Mouse (Mus musculus): Measurements from ENCODE around the gene Arhgap28. TPM values are rescaled to one million over a fixed set of nuclear protein-coding genes. Genes with fewer than 3 reads are reported as not detected.

The Arhgap28 gene
- polyA plus RNA-seq, 1 experiment, result 0.95 TPM

DNA sequence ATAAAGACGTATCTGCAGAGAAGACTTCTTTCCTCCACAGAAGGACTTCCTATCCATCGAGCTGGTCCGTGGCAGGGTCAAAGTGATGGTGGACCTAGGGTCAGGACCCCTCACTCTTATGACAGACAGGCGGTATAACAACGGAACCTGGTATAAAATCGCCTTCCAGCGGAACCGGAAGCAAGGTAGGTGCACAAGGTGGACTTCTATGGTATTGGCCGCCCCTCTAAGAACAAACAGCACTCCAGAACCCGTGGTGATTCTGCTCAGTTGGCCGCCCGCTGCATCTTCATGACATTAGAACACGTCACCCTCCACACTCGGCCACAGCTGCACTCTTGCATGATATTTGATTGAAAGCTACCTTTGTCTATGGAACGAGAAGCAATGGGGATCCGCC is 194.7 kb downstream of the Arhgap28 start:
- no peak overlapping the region for H3K27ac ChIP-seq (ENCODE audit: control insufficient read depth, insufficient read depth, low read depth, low read length, poor library complexity)
- no peak overlapping the region for H3K4me3 ChIP-seq (replicated peaks; ENCODE audit: control insufficient read depth, low read depth, low read length)
- 86% methylated on average over 16 of the region's 16 CpGs for WGBS
- no peaks in the 10 kb centered on the region for H3K4me1 ChIP-seq (ENCODE audit: control insufficient read depth, insufficient read depth, low read length)
- TF ChIP-seq POLR2A (IDR thresholded peaks at IDR 0.05; ENCODE audit: borderline replicate concordance, control insufficient read depth, low read depth, low read length), result no peak
- TF ChIP-seq CTCF (IDR thresholded peaks at IDR 0.05; ENCODE audit: control insufficient read depth, insufficient read depth, low read length), result no peak
